ENCODE assay signal across 15 mouse cellular contexts in genomic region chr1:54707888-54708565, GRCm38 (mm10).
DNase-seq lines count a peak whose midpoint lies in the region; ATAC-seq lines count a peak whose summit lies in the region.
"Had no signal": no experiment of that assay in that cellular context is flagged by ENCODE, and none has a peak within 500 bp of the region (broad histone marks: within the 10 kb centered on the region; RNA-seq: fewer than 3 reads in every experiment).

No protein-coding gene starts in this region.

- 72% methylated on average over 8 of the region's 8 CpGs for WGBS in neural tube, embryonic 12.5 days
- 59% methylated on average over 8 of the region's 8 CpGs for WGBS in midbrain, embryonic 14.5 days

- H3K4me3 ChIP-seq in neural tube, embryonic 12.5 days: no peak overlapping the region
- no peak overlapping the region for H3K4me3 ChIP-seq in midbrain, embryonic 14.5 days (replicated peaks; ENCODE audit: low read depth, low read length)
- H3K4me3 ChIP-seq: gastrocnemius, adult 2 months; heart, embryonic 10.5 days; kidney, embryonic 15.5 days; limb, embryonic 12.5 days; liver, embryonic 15.5 days had no signal

- H3K36me3 ChIP-seq in neural tube, embryonic 12.5 days: no peaks in the 10 kb centered on the region
- H3K36me3 ChIP-seq in midbrain, embryonic 14.5 days (ENCODE audit: control insufficient read depth, insufficient read depth, low read length): no peaks in the 10 kb centered on the region
- H3K36me3 ChIP-seq: kidney, embryonic 15.5 days; liver, embryonic 15.5 days had no signal

- no peak overlapping the region for H3K4me2 ChIP-seq in neural tube, embryonic 12.5 days (replicated peaks)
- no peak overlapping the region for H3K4me2 ChIP-seq in midbrain, embryonic 14.5 days (ENCODE audit: low read length)
- H3K4me2 ChIP-seq: kidney, embryonic 15.5 days; limb, embryonic 12.5 days; liver, embryonic 15.5 days had no signal

- H3K27me3 ChIP-seq in neural tube, embryonic 12.5 days (replicated peaks): no peaks in the 10 kb centered on the region
- no peaks in the 10 kb centered on the region for H3K27me3 ChIP-seq in midbrain, embryonic 14.5 days (ENCODE audit: control insufficient read depth, insufficient read depth, low read length)
- H3K27me3 ChIP-seq: kidney, embryonic 15.5 days; limb, embryonic 12.5 days; liver, embryonic 15.5 days had no signal

- ATAC-seq in neural tube, embryonic 12.5 days (ENCODE audit: low FRiP score, low read depth): 0 out of 2 replicates have a peak, but pooled peaks have one; percentile 33
- peak; percentile 37; the same call in 1 of the 2 replicates for ATAC-seq in midbrain, embryonic 14.5 days (ENCODE audit: low FRiP score, low TSS enrichment)

- DNase-seq in cerebellum, postnatal 10 days: peak; percentile 53
- DNase-seq in cerebellum, adult 18-20 months: no peak
- DNase-seq in neural tube, embryonic 10.5 days (ENCODE audit: extremely low spot score, low spot score): no peak
- peak; percentile 42 for DNase-seq in midbrain, embryonic 14.5 days
- DNase-seq in kidney, adult 11 months: no peak
- no peak for DNase-seq in adrenal gland, postnatal 4 days (ENCODE audit: low spot score in 2 of 2)
- DNase-seq in frontal cortex, postnatal 14 days (ENCODE audit: low spot score in 2 of 2): no peak
- DNase-seq: cerebellum, adult 9-10 months; gastrocnemius, adult 2 months; lung, postnatal 4 days had no signal

- H3K9ac ChIP-seq in neural tube, embryonic 12.5 days: no peak overlapping the region
- no peak overlapping the region for H3K9ac ChIP-seq in midbrain, embryonic 14.5 days (replicated peaks; ENCODE audit: low read length)
- H3K9ac ChIP-seq: kidney, embryonic 15.5 days; limb, embryonic 12.5 days; liver, embryonic 15.5 days had no signal

- H3K9me3 ChIP-seq in neural tube, embryonic 12.5 days: no peaks in the 10 kb centered on the region
- no peaks in the 10 kb centered on the region for H3K9me3 ChIP-seq in midbrain, embryonic 14.5 days (ENCODE audit: control insufficient read depth, low read length)
- H3K9me3 ChIP-seq: heart, embryonic 10.5 days; kidney, embryonic 15.5 days; limb, embryonic 12.5 days; liver, embryonic 15.5 days had no signal

- no peaks in the 10 kb centered on the region for H3K4me1 ChIP-seq in neural tube, embryonic 12.5 days
- peaks cover 7% of the 10 kb centered on the region for H3K4me1 ChIP-seq in midbrain, embryonic 14.5 days (ENCODE audit: control insufficient read depth, insufficient read depth, low read length)
- H3K4me1 ChIP-seq: limb, embryonic 12.5 days; liver, embryonic 15.5 days had no signal

- no peak overlapping the region for H3K27ac ChIP-seq in neural tube, embryonic 12.5 days
- H3K27ac ChIP-seq in midbrain, embryonic 14.5 days (replicated peaks; ENCODE audit: low read depth, low read length): peak overlapping the region; percentile 76
- H3K27ac ChIP-seq: gastrocnemius, adult 2 months; heart, embryonic 10.5 days; kidney, embryonic 15.5 days; limb, embryonic 12.5 days; liver, embryonic 15.5 days had no signal

Comparison
In these comparisons a context has a peak if more than half of its experiments do, and no peak if none do; other contexts are left out.
1. DNase-seq: peak in cerebellum, postnatal 10 days (2 of 2) and midbrain, embryonic 14.5 days (single experiment); none in cerebellum, adult 18-20 months (0 of 2), neural tube, embryonic 10.5 days (single experiment), kidney, adult 11 months (single experiment), adrenal gland, postnatal 4 days (0 of 2) and frontal cortex, postnatal 14 days (0 of 2).